Mouse (Mus musculus): Measurements from ENCODE around the gene Tcerg1l.
A peak's percentile ranks its signal among the peaks of the same experiment; 100 is the strongest.

Gene Tcerg1l

DNA sequence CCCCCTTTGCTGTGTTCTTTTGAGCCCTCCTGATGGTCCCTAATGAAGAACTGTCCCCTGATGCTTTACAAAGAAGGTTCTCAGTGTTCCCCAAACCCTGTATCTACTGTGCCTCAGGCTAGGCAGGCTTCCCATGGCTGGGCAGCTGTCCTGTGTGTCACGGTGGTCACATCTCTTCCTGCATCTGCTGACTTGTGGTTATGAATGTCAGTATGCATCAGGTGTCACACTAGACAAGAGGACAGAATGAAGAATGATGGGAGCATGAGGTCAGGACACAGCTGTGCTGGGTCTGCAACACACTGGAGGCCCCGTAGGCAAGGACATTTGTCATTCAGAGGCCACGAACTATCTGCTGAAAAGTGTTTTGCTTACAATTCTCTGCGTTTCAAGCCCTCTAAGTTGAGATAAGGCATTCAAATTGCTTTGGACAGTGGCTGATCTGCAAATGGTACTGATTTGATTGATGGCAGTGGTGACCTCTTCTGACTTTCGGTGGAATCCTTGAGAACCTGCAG lies 159.8 kb downstream of the Tcerg1l start:
- ATAC-seq (ENCODE audit: insufficient number of reproducible peaks, low FRiP score, low TSS enrichment) = no peak

DNA sequence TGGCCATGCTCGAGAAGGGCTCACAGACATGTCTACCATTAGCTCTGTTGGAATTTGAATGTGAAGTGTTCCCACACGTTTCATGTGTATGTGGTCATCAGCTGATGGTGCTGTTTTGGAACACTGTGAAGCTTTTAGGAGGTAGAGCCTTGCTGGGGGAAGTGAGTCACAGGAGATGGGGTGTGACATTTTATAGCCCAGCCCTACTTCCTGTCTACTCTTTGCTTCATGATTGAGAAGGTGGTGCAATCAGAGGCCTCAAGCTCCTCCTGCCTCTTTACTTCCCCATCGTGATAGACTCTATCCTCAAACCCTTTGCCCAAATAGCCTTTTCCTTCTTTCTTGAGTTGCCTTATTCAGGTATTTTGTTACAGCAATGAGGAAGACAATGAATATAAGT lies 173.3 kb downstream of the Tcerg1l start:
- ATAC-seq (ENCODE audit: insufficient number of reproducible peaks, low FRiP score, low TSS enrichment) = no peak

- no peak for ATAC-seq (ENCODE audit: insufficient number of reproducible peaks, low FRiP score, low TSS enrichment)
These were observed 174.6 kb downstream of the Tcerg1l start for GRCm38 (mm10) chr7:138222951-138223350.

DNA sequence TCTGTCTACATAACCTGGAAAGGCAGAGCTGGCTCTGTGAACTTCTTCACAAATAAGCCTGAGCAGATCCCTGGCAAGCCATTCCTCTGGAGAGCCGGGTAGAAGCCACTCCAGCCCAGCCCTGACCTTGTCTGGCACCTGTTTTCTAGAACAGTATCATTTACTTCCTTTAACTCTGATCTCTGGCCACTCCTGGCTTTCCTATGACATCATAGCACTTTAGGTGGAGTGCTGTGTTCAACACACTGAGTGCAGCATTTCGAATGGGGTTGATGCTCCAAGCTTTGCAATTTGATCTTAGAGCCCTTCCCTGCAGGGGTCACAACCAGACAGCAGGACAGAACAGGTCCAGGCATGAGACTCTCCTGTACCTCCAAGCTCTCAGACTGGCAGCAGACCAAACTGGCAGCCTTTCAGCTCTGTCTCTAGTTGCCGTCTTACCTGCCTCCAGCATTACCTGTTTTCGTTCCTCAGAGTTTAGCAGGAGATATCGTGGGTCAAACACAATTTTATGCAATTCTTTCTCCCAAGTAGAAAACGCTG lies 179.9 kb downstream of the Tcerg1l start:
- peak; percentile 32; the same call in 1 of the 2 replicates for ATAC-seq (ENCODE audit: insufficient number of reproducible peaks, low FRiP score, low TSS enrichment)

GRCm38 (mm10) chr7:138215177-138215830 lies 182.2 kb downstream of the Tcerg1l start:
- no peak for ATAC-seq (ENCODE audit: insufficient number of reproducible peaks, low FRiP score, low TSS enrichment)

DNA sequence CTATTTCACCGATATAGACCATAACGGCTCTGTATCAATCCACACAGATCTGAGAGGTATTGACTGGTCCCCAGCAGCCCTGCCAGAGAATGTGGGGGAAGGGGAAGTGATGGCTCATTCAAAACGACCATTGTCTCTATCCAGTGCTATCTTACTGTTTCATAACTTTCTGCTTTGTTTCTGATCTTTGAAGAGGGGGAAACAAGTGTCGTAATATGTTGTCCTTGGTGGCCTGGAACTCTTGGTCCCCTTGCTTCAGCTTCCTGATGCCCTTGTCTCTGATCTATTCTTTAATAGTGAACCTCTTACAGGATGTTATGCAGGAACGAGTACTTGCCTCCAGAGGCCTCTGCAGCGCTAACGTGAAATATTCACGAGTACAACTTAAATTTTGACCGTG lies 182.8 kb downstream of the Tcerg1l start:
- no peak for ATAC-seq (ENCODE audit: insufficient number of reproducible peaks, low FRiP score, low TSS enrichment)

- no peak for ATAC-seq (ENCODE audit: insufficient number of reproducible peaks, low FRiP score, low TSS enrichment)
These were observed 187.8 kb downstream of the Tcerg1l start for GRCm38 (mm10) chr7:138209769-138210168.

DNA sequence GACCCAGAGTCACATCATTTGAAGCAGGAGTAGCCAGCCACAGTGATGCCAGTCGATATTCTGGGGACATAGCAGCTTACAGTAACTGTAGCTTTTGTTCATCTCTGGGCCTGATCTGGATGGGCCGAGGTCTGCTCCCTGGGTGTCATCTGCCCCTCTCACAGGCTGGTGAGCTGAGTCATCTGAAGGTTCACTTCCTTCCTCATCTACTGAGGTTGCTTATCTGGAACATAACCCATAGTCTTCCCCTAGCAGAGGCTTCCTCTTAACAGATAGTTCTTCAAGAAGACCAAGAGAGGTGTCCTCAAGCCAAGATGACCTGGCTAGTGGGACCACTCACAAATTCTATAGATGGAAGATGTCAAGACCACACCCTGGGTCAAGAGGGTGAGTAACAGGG lies 192.4 kb downstream of the Tcerg1l start:
- ATAC-seq (ENCODE audit: insufficient number of reproducible peaks, low FRiP score, low TSS enrichment) = no peak

DNA sequence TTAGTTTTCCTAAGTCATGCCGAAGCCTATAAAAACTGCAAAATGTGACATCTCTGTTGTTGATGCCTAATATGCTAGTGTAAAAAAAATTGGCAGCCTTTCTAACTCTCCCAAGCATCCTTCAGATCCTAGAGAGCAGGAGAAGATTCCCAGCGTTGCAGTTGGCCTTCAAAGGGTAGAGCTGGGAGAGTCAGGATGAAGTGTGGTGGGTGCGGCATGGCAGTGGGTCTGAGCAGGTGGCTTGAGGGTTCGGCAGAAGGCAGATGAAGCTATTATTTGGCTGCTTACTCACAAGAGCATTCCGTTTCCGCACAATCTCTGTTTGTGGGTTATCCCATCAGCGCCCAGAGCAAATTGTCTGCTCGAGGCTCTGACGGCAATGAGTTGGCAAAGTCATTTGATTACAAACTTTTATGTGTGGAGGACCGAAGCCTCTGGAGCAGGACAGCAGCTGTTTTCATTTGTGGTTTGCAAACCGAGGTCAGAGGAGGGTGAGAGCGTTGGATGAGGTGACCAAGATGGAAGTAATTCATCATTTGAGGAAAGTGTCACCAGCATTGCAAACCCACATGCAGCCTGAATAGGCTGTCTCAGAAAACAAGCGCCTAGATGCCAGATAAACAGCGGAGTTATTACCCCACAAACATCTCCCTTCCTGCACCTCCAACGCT lies 195.2 kb downstream of the Tcerg1l start:
- no peak for ATAC-seq (ENCODE audit: insufficient number of reproducible peaks, low FRiP score, low TSS enrichment)

DNA sequence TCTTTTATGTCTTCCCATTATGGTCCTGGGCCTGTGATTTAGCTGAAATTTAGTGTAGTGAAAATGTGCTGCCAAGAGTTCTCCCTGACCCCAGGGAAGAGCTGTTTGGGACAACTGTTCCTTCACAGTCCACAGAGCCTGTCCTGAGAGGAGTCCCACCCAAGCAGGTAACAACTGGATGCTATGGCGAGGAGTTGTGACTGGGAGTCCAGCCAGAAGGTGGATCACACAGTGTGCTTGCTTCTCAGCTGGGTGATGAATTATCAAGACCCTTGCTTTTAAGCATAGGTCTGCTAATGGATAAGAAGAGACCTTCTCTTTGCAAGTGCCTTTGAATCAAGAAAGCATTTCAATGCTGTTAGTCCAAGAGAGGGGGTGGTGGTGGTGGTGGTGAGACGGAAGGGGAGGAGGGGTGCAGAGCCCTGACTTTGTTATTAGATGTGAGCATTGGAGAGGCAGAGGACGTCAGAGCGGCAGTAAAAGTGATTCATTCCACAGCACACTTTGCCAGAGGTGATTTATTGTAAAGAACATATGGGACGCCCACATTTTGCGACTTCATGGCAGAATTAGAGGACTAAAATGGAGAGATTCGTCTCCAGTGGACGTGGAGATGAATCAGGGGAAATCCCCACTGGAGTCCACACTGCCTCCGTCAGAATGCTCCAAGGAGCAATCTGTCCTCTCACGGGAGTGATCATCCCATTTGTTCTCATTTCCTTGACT lies 198.0 kb downstream of the Tcerg1l start:
- no peak for ATAC-seq (ENCODE audit: insufficient number of reproducible peaks, low FRiP score, low TSS enrichment)

DNA sequence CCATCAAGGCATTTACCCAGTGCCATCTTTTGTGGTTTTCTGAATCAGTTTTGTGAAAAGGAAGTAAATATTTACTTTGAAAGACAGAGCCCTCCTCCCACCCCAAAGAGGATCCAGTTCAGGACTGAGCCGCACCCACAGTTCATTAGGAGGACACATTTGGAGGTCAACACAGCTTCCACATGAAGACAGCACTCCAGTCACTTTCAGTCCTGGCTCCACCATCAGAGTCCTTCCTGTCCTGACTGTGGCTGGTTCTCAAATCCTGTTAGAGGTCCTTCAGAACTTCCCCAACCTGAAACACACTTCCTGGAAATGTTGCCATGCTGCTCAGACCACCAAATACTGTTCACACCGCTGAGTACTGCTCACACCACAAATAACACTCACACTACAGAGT lies 201.4 kb downstream of the Tcerg1l start:
- ATAC-seq (ENCODE audit: insufficient number of reproducible peaks, low FRiP score, low TSS enrichment) = no peak

GRCm38 (mm10) chr7:138184197-138184596 lies 213.3 kb downstream of the Tcerg1l start:
- ATAC-seq (ENCODE audit: insufficient number of reproducible peaks, low FRiP score, low TSS enrichment) = no peak

- no peak for ATAC-seq (ENCODE audit: insufficient number of reproducible peaks, low FRiP score, low TSS enrichment)
These were observed 215.3 kb downstream of the Tcerg1l start for GRCm38 (mm10) chr7:138182216-138182615.

DNA sequence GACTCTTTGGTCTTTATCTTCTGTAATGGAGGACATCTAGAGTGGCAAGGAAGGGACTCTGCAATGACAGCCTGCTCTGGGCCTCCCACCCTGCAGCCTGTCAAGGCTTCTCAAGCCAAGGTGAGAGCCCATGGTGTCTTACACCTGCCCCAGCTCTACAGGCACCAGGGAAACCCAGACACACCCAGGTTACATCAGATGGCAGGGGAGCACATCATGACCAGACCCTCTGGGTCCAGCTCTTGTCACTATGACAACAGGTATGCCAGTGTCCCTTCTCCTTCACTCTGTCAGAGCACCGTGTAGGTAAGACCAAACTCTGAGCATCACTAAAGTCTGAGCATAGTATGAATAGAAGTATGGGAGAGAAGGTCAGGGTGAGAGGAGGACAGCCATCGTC lies 218.9 kb downstream of the Tcerg1l start:
- ATAC-seq (ENCODE audit: insufficient number of reproducible peaks, low FRiP score, low TSS enrichment) = no peak

DNA sequence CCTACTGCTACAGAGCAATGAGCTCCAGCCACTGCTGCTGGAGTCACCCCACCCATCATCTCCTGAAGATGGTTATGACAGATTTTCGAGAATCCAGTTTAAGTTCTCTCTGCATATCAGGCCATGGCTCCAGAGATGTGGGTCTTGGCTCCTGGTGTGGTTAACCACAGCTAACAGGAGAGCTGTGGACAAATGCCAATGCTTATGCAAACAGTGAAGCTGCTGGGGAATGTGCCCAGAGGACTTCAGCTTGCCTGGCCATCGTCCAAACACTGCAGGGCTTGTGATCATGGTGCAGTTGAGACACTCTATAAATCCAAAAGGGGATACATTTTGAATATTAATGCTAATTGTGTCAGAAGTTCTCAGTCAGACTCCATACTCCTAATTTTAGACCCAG lies 221.5 kb downstream of the Tcerg1l start:
- no peak for ATAC-seq (ENCODE audit: insufficient number of reproducible peaks, low FRiP score, low TSS enrichment)

- ATAC-seq (ENCODE audit: insufficient number of reproducible peaks, low FRiP score, low TSS enrichment) = no peak
These were observed 227.1 kb downstream of the Tcerg1l start for GRCm38 (mm10) chr7:138170389-138170788.

All from cerebellum, adult (tissue).